Mouse (Mus musculus) frontal cortex, postnatal 10 days (tissue): ENCODE results near the gene Tm9sf2.
A peak's percentile ranks its signal among the peaks of the same experiment; 100 is the strongest.
"Not testable (repeated sequence)": the region's sequence is repeated elsewhere in the genome, so short reads cannot be mapped to it uniquely, and the experiment has no call there.

Source experiments
- DNase-seq, 2 experiments: peaks; one replicate each; pipeline ENCODE4 v3.0.0; 2022; ENCODE audit warnings: low spot score in 2 of 2, mixed read lengths in 1 of 2

Tm9sf2 gene

DNA sequence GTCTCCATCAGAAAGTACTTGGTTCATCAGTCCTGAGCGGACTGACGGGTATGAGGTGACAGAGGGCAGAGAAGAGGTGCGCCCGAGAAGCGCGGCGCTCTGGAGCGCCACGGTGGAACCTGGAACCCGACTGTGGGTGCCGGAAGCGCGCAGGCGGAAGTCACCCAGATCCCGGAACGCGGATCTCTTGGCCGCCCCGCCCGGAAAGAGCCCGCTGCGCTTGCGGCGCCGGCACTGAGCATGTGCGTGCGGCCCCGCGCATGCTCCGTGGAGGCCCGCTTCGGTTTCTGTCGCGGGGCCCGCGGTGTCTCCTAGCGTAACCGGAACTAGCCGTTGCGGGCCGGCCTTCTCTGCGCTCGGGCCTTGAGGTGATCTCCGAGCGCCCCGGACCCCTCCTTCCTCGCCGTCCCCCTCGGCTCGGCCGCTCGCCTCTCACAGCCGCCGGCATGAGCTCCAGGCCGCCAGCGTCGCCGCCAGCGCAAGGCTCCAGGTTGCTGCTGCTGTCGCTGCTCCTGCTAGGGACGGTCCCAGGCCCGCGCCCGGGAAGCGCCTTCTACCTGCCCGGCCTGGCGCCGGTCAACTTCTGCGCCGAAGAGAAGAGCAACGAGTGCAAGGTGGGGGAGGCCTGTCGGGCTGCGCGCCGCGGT is at the start of gene Tm9sf2:
Gene Tm9sf2, plus strand, starts transcription at position 217 of the 647 bp plus-strand sequence.
- DNase-seq: peak; percentile 86 to 93

DNA sequence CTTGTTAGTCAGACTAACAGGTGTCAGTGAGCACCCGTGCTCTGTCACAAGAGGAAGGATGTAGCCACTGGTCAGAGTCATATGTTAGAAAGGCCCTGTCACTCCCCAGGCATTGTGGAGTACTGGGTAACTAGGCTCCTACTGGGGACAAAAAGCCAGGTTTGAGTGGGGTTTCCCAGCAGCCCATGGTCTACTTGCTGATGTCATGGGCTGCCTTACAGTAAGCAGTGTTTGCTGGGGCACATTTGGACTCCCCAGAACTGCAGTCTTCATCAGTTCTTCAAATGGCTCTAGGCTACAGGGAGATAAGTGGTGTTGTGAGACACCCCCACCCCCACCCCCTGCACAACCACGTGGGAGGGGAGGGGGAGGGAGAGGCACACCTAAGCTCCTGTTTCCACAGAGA is 48.9 kb upstream of the Tm9sf2 start:
- no peak for DNase-seq

DNA sequence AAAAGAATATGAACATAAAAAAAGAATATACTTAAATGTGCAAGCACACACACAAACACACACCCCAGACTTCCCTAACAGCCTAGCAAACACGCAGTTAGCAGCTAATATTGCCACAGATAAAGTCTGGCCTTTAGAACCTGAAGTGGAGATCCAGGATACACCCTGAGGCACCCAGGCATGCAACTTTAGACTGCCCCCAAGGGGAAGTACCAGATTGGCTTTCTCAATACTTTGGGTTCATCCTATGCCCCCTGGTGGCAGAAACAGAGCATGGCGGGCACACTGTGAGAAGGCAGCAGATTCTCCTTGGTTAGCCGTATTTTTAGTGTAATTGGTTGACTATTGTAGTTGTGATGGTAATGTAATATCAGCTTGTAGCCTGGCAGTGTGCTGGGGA is 46.2 kb upstream of the Tm9sf2 start:
- DNase-seq: peak; percentile 45 to 70

DNA sequence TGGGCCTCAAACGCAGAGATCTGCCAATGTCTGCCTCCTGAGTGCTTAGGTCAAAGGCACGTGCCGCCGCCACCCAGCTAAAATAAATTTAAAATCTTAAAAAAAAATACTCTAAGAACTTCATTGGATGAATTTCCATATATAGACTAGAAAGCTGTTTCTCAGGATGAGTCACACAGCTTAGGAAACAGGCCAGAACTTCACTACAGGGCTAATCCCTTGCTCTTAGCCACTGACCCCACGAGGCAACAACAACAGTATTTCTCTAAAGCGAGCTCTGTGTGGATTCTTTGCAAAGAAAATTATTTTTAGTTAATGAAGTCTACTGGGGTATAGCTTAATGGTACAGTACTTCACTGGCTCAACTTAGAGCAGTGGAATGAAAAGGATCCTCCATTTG is 45.5 kb upstream of the Tm9sf2 start:
- DNase-seq: no peak

DNA sequence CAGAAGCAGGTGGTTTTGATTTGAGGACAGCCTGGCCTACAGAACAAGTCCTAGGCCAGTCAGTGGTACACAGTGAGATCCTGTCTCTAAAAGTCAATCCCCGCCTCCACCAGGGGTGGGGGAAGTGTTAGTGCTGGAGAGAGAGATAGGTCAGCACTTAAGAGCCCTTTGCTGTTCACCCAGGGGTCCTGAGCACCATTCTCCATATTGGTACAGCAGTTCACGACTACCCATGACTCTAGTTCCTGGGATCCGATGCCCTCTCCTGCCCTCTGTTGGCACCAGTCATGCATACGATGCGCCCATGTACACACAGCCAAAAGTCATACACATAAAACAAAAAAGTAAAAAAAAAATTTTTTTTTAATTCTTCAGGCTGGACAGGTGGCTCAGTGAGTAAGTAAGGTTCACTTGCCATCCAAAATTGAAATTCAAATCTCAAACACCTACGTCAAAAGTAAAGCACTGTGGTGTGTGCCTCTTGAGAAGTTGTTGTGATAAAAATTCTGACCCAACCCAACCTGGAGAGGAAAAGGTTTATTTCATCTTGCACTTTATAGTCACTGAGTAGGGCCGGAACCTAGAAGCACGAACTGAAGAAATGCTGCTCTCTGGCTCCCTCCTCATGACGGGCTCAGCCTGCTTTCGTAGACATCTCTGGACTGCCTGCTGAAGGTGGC is 44.3 kb upstream of the Tm9sf2 start:
- no peak for DNase-seq

DNA sequence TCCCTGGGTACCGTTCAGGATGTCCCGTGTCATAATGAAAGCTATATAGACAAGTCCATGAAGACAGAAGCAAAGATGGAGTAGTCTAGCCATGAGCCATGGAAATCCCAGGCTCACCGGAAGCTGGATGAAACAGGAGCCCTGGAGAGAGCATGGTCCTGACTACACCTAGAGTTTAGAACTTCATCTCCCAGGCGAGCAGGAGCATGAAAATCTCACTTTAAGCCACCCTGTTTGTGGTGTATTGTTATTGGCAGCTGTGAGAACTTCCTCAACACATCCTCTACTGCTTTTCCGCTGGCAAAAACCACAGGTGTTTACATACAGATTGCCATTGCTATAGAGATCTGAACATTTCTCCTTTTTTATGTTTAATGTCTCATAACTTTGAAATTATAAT is 43.2 kb upstream of the Tm9sf2 start:
- no peak for DNase-seq

DNA sequence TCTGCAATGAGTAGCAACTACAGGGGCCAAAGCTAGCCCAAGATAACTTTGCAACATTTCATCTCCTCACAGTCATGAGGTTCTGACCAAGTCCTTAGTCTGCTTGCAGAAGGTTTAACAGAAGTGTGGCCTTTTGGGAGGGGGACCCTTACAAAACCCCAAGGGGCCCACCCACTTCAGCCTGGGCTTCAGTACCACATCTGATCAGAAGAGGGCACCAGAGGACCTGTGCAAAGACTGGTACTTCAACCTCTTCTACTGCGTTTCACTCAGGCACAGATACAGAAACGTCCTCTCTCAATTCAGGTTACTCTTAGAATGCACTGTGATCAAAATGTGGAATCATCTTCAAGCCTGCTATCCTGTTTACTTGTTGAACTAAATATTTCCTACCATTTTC is 42.3 kb upstream of the Tm9sf2 start:
- peak; percentile 26 to 57 for DNase-seq

DNA sequence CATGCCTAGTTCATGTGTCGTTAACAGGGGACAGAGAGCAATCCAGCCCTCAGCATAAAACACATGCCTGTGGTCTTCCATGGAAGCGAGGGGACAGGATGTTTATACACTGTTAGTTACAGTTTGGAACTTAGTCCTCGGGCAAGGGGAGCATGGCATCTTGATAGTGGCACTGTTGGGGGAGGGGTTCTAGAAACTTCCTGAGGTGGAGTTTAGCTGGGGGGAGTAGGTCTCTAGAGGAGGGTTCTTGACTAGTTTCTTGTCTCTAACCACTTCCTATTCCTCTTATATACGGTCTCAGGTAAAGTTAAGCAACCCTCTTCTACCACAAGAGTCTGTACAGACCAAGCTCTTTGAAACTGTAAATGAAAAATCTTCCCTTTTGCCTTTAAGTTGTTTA is 40.6 kb upstream of the Tm9sf2 start:
- DNase-seq: no peak

DNA sequence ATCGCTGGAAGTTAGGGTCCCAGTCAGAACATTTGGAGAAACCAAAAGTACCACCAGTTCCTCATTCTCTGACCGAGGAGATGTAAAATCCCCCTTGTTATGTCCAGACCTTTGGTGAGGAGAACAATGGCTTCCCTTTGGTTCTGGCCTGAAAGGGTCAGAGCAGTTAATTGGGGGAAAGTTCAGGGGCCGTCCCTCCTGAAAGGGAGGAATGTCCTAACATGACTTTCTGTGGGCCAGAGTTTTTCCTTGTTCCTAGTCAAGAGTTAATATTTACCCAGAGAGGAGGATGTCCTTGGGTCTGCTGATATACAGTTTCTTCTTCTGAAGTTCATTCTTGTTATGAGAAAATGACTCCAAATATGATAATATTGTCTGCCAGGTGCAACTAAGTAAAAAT is 38.8 kb upstream of the Tm9sf2 start:
- not testable (repeated sequence) for DNase-seq

DNA sequence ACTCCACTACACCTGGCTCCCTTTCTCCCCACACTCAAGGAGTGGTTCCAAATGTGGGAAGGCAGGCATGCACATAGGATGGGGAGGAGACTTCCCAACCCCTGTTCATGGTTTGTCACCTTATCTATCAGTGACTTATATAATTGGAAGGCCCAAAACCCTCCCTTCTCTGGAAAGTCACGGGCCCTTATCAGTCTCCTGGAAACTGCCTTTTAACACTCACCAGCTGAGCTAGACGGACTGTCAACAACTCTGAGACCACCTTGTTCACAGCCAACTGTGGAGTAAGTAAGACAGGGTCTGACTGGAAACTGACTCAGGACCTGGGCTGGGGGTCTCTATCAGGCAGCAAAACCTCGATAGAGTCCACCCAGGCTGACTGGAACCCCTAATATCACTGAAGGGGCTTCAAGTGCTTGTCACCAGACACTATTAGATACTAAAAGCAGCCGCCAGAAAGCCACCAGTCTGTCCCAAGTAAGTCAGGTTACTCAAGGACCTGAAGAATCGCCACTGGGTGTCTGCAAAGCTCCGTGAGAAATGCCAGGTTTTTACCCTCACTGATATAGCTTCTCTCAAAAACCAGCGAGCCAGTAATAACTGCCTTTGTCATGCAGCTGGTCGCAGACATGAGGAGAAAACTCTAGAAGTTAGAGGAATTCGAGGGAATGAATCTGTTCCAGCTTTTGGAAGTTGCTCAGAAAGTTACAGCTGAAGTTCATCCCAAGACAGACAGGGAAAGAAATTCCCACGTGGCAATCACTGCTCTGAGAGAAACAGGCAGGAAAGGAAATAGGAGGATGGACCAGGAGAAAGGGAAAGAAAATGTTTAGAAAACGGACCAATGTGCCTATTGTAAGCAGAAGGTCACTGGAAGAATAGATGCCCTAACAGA is 37.8 kb upstream of the Tm9sf2 start:
- no peak for DNase-seq

DNA sequence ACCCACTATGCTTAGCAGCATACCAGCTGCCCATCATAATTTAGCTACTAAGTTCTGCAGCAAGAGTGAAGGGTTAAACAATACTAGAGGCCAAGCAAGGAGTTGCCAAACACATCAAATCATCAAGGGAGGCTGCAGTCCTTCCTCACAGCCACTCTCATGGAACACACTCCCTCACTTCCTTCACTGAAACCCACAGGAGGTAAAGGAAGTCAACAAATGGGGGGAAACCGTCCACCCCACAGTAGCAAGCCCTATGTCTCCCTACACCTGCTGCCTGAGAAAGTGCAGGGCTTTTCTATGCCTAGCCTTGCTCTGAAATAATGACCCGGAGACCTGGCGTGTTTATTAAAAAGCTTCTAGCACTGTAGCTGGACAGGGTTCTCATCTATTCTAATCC is 36.9 kb upstream of the Tm9sf2 start:
- DNase-seq: no peak

DNA sequence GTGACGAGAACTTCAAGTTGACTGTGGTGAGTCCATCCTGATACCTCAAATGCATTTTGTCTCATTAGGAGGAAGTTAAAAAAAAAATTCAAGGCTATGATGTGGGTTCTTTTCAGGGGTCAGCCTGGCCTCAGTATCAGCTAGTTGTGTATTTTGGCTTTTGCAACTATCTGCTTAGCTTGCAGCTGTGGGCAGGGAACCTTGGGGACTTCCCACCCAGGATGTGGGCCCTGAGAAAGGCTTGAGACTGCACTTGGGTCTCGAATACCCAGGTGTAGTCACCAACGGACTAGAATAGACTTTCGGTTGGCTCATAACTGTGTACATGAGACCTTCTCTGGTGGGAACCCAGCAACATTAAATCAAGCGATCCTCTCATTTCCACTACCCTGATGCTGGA is 33.4 kb upstream of the Tm9sf2 start:
- DNase-seq: no peak

DNA sequence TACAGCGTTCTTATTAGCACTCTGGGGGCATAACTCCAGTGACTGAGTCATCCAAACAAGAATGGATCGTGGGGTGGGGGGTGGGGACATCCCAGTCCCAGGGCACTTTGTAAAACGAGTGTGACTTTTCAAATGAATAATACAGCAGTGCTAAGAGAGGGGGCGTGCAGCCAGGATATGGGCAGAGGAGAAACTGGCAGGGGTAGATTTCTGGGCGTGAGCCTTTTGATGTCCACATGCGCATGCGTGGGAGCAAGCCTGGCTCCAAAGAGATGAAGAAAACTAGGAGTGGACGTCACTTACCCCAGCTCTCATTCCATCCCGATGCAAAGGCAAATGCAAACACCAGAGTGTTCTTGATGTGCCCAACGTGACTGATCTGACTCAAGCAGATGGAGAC is 32.5 kb upstream of the Tm9sf2 start:
- no peak for DNase-seq

DNA sequence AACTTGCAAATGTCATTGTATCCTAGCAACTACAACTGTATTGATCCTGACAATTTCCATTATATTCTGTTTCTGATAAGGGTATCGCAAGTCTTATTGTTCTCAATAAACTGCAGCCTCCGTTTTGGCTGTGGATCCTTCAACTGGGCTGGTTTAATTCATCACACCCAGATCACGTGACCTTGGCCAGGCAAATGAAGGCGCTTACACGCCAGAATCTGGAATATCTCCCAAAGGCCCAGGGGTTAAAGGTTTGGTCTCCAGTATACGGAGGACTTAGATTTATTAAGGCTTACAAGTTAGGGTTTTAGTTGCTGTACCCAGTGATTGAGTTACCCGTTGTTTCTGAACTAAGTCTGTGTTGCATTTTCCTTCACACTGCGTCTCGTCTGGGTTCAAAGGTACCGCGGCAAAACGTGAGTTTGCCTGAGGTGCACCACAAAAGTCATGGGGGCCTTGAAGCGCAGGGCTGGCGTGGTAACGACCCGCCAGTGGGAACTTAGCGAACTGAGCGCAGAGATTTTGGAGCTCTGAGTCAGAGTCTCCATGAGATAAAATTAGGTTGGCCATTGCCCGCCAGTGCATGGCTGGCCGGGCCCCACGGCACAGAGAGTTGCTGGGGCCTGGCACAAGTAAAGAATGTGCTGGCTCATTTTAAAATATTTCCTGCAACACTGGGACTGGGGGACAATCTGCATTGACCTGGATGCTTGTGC is 31.2 kb upstream of the Tm9sf2 start:
- DNase-seq: no peak

DNA sequence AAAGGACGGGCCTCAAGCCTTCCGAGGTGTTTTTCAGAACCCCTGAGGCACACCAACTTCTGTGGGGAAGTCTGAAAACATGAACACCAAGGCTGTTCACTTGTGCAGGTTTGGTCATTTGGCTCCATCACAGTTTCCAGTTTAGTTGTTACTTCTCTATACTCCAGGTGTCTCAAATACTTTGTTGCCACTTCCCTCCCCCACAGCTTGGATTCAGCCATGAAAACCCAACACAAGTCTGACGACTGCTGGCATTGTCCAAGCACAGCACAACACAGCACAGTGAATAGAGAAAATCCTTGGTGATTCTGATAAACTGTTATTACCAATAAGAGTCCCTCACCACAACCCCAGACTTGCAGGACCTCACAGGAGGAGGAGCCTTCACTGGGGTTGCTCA is 29.8 kb upstream of the Tm9sf2 start:
- DNase-seq: no peak

DNA sequence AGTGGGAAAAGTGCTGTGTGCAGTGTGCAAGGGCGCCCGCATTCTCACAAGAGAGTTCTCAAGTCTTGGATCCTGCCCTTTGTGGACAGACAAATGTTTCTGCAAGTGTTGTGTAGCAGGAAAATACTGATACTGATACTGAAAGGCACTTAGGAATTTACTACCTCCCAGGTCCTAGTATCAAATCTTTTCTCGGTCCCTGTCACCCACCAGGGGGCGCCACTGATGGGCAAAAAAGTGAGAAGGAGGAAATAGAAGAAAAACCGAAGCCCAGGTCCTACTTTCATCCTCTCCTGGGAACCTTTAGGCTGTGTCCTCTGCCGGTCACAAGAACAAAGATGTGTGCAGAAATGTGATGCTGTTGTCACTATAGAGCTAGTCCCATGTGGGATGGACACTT is 27.4 kb upstream of the Tm9sf2 start:
- DNase-seq: peak in 1 of 2 experiments; percentile 20

DNA sequence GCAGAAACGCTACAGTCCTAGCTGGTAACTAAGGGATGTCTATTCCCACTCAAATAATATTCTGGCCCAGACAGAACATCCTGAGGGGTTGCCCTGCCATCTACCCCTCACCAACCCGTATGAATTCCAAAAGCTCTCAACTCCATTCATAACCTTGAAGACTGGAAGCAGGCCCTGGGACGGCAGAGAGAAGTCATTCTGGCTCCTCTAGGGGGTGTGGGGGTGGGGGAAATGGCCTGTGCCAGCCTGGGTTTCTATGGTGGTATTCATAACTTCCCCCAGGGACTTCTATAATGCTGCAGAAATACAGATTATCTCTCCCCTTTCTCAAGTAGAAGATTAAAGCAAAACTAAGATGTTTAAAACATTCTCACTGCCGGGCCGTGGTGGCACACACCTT is 26.9 kb upstream of the Tm9sf2 start:
- no peak for DNase-seq

DNA sequence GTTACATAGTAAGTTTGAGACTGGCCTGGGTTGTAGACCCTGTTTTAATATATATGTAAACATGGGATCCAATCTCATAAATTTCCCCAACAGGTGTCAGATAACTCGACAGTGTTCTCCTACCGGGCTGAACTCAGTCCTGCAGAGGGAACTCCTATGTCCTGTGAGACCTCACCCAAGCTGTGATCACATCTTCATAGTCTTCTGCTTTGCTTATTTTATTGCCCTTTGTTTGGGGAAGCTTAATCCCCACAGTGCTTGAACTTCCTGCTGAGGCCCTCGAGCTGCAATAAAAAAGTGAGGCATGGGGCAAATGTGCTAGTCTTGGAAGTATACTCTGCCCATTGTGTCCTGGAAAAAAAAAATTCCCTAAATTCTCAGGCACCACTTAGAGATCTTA is 25.5 kb upstream of the Tm9sf2 start:
- no peak for DNase-seq

DNA sequence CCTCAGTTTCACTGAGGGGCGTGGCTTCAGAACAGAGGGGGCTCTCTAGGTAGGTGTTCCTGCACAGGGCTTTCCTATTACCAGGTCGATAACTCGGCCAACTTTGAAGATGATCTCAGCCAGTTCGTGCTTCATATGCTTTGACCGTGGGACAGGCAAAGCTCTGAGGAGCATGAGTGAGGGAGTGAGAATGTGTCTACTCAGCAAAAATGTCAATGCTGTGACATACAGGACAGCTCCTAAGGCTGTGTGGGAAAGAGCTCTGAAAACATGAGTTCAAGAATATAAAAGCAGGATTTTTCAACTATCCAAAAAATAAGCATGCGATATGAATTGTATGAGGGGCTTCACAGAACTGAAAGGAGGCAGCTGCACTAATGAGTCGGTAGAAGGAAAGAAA is 23.3 kb upstream of the Tm9sf2 start:
- DNase-seq: no peak

DNA sequence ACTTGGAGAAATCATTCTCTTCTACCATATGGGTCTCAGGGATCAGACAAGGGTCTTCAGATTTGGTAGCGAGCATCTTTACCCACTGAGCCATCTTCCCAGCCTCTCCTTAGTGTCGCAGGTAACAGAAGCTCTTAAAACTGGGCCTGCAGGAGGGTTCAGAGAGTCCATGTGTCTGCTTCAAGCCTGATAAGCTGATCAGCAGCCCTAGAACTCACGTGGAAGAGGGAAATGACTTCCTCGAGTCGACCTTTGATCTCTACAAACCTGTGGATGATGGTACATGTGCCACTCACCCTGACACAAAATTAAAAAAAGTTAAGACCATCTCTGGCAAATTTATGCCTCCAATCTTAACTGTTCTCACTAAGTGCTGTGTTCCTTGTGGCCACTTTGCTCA is 18.9 kb upstream of the Tm9sf2 start:
- no peak for DNase-seq

DNA sequence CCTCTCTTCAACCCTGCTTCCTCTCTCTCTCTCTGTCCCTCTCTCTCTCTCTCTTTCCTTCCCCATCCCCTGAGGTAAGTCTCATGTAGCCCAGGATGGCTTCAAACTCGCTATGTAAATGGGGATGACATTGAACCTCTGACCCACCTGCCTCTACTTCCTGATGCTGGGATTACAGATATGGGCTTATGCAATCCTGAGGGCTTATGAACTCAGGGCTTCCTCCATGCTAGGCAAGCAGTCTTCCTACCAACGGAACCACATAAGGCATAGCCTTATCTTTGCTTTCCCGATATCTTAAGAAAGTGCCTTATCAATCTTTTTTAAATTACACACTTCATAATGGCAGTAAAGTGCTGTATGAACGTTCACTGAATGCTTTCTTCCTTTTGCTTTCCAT is 14.5 kb upstream of the Tm9sf2 start:
- DNase-seq: no peak

DNA sequence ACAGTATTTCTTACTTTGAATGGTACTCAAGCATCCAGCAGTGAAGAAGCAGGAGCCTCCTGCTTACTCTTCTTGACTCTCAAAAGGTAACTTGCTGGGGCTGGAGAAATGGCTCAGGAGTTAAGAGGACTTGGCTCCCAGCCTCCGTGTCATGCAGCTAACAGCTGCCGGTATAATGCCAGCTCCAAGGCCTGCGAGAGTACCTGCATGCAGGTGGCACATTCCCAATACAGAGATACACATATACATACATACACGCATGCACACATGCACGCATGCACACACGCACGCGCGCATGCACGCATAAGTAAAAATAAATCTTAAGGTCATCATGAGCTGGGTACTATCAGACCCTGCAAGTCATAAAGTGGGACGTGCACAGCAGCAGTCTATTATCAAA is 10.5 kb upstream of the Tm9sf2 start:
- no peak for DNase-seq
